Mouse (Mus musculus) skeletal muscle tissue, adult 2 months (tissue): ENCODE measurements around the gene Il6st.
A peak's percentile ranks its signal among the peaks of the same experiment; 100 is the strongest.

Experiments used
- DNase-seq: peaks from one replicate; pipeline ENCODE4 v3.0.0-alpha.2; 2012; ENCODE audit warnings: low read depth, low spot score

The Il6st gene

GRCm38 (mm10) chr13:112442867-112443529 lies 20.9 kb upstream of the Il6st start:
- no peak for DNase-seq

GRCm38 (mm10) chr13:112447108-112447665 lies 16.7 kb upstream of the Il6st start:
- DNase-seq = no peak

- DNase-seq = no peak
Observed at GRCm38 (mm10) chr13:112450210-112450609, 13.7 kb upstream of the Il6st start.

GRCm38 (mm10) chr13:112457366-112457765 lies 6.5 kb upstream of the Il6st start:
- no peak for DNase-seq

GRCm38 (mm10) chr13:112458016-112458415 lies 5.9 kb upstream of the Il6st start:
- DNase-seq = no peak

GRCm38 (mm10) chr13:112458435-112459018 lies 5.3 kb upstream of the Il6st start:
- DNase-seq = no peak

GRCm38 (mm10) chr13:112459956-112460355 lies 3.9 kb upstream of the Il6st start:
- no peak for DNase-seq

GRCm38 (mm10) chr13:112462411-112462987 lies 1.4 kb upstream of the Il6st start:
- no peak for DNase-seq

- peak; percentile 71 for DNase-seq
Observed at GRCm38 (mm10) chr13:112463337-112463802, 500 bp upstream of the Il6st start.

- peak; percentile 56 for DNase-seq
Observed at GRCm38 (mm10) chr13:112464626-112465287, 887 bp downstream of the Il6st start.

GRCm38 (mm10) chr13:112465585-112465984 lies 1.7 kb downstream of the Il6st start:
- no peak for DNase-seq

- DNase-seq = peak; percentile 13
Observed at GRCm38 (mm10) chr13:112466136-112466945, 2.5 kb downstream of the Il6st start.

- no peak for DNase-seq
Observed at GRCm38 (mm10) chr13:112466946-112467255, 3.0 kb downstream of the Il6st start.

- DNase-seq = no peak
Observed at GRCm38 (mm10) chr13:112467384-112467783, 3.5 kb downstream of the Il6st start.

GRCm38 (mm10) chr13:112469491-112469890 lies 5.6 kb downstream of the Il6st start:
- no peak for DNase-seq

- no peak for DNase-seq
Observed at GRCm38 (mm10) chr13:112471201-112471600, 7.3 kb downstream of the Il6st start.

- DNase-seq = no peak
Observed at GRCm38 (mm10) chr13:112472401-112473023, 8.6 kb downstream of the Il6st start.

GRCm38 (mm10) chr13:112473757-112474755 lies 10.2 kb downstream of the Il6st start:
- DNase-seq = no peak

GRCm38 (mm10) chr13:112479032-112479431 lies 15.2 kb downstream of the Il6st start:
- DNase-seq = no peak

- DNase-seq = no peak
Observed at GRCm38 (mm10) chr13:112479926-112480325, 16.1 kb downstream of the Il6st start.
